Mouse (Mus musculus): ENCODE measurements around the gene Nr0b2.

Gene Nr0b2

DNA sequence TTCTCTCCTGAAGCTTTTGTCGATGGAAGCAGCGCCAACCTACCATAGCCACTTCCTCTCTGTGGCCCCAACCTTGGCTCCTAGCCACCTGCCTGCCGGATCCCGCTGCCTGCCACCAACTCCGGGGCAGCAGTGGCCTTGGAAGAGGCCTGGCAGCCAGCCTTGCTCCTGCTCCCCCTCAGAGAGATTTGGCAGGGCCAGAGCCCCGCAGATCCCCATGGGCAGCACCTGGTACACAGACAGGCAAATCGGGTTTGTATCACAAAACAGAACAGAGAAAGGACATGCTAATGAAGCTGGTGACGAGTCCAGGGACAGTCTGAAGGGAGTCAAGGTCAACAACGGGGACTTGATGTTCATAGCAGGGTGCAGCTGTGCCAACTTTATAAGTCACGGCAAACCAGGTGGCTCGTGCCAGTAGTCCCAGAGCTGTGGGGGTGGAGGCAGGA, 10.0 kb downstream of the Nr0b2 start:
- peak; percentile 89 for DNase-seq

DNA sequence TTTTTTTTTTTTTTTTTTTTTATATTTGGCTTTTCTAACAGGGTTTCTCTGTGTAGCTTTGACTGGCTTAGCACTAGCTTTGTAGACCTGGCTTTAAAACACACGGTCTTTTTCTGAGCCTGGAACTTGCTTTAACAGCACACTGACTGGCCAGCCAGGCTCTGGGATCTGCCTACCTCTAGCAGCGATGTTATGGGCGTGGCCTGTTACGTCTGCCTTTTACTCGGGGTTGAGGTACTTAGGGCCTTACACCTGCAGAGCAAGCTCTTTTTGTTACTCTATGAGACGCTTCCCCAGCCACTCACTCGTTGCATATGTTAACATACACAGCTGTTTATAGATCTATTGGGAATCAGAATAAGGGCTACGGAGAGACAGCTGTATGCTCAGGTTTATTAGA, 14.1 kb downstream of the Nr0b2 start:
- no peak for DNase-seq

DNA sequence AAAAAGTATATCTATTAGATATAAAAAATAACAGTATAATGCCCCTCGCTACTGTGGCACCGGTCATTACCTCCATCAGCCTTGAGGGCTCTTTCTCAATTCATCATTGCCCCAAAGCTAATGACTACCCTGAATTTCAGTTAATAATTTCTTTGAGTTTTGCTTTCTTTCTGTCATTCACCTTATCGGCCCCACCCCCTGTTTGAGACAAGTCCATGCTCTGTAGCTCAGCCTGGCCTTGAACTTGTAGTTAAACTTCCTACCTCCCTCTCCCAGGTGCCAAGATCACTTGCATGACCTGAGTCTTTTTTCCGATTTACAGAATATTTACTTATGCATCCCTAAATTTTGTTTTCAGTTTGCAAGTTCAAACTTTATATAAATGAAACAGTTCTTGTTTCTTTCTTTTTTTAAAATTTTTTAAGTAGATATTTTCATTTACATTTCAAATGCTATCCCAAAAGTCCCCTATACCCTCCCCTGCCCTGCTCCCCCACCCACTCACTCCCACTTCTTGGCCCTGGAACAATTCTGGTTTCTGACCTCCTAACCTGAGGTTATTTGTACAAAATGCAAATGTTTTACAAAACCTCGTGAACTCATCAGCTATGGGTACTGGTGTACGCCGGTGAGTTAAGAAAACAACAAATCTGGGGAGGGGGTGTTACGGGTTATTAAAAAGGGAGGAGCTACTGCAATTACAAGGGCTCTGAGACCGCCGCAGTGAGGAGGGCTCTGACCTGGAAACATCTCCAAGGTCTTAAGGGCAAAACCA, 16.3 kb downstream of the Nr0b2 start:
- no peak for DNase-seq

DNA sequence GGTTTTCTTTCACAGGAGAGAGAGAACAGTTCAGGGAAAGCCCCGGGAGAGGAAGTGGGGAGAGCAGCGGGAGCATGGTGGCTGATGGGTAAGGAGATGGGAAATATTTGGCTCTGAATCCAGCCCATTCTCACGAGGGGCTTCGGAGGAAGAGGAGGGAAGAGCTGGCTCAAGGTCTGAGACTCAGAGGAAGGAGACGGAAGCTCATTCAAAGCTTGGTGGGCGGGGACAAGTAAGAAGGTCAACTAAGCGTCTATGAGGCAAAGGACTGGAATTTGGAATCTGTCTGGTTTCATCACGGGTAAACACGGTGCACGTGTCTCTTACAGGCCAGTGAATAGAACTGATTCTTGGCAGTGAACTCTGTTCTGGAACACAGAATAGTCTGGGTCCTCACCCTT, 16.9 kb downstream of the Nr0b2 start:
- DNase-seq, result no peak

DNA sequence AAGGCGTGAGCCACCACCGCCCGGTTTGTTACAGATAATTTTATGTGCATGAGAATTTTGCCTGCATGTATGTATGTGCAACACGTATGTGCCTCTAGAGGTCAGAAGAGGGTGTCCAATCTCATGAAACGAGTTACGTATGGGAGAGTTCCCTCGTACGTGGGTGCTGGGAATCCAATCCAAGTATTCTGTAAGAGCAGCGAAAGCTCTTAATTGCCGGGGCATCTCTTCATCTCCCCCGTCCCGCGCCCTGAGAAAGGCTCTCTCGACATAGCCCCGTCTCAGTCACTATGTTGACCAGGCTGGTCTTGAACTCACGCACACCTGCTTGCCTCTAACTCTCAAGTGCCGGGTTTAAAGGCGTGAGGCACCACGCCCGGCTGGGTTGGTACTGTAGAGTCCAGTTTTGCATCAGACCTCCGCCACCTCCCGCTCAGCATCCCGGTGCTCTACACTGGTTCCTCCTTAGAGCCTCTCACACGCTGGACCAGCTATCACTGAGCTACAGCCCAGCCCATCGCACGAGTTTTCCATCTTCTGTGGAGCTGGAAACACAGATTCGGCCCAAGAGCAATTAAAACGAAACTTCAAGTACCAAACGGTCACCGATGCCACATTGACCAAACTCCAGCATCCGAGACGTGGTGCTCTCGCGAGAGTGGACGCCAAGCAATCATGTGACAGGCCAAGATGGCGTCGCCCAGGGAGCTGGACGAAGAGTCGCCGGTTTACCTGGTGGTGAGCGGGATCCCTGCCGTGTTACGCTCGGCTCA, 21.1 kb downstream of the Nr0b2 start, which contains the start of gene Gpatch3:
Gpatch3 (plus strand) TSS at position 676 of the 773 bp plus-strand sequence.
- DNase-seq, result peak; percentile 91

DNA sequence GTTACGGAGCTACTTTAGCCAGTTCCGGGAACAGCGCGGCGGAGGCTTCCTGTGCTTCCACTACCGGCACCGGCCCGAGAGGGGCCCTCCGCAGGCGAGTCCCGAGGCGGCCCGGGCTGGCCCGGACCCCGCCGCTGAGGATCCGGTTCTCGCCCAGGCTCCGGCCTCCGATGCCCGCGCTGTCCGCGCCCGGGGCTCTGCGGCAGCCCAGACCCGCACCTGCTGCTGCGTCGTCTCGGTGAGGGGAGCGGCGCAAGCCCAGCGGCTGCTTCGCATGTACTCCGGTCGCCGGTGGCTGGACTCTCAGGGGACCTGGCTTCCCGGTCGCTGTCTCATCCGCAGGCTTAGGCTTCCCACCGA, 21.6 kb downstream of the Nr0b2 start:
- DNase-seq, result no peak

DNA sequence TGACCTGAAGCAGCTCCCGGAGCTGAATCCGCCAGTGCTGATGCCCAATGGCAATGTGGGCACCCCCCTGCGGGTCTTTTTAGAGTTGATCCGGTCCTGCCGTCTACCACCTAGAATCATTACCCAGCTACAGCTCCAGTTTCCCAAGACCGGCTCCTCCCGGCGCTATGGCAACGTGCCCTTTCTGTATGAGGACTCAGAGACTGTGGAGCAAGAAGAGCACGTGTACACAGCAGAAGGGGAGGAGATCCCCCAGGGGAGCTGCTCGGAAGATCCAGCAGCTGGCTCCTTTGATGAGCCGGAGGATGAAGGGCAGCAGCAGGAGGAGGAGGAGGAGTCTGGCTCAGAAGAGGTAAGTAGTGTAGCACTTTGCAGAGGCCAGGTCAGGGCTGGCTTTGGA, 24.8 kb downstream of the Nr0b2 start:
- no peak for DNase-seq

DNA sequence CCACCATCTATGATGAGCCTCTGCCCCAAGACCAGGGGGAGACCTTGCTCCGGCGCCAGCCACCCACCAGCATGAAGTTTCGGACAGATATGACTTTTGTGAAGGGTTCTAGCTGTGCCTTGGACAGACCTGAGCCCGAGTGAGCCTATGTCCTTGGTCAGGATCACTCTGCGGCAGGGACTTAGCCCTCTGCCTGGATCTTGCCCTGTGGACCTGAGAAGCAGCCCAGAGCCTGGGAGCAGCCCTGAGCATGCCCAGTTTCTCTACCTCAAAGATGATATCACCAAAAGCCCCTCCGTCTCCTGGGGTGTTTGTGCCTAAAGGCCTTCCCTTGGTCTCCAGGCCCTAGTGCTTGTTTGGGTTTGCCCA, 30.5 kb downstream of the Nr0b2 start:
- no peak for DNase-seq

DNA sequence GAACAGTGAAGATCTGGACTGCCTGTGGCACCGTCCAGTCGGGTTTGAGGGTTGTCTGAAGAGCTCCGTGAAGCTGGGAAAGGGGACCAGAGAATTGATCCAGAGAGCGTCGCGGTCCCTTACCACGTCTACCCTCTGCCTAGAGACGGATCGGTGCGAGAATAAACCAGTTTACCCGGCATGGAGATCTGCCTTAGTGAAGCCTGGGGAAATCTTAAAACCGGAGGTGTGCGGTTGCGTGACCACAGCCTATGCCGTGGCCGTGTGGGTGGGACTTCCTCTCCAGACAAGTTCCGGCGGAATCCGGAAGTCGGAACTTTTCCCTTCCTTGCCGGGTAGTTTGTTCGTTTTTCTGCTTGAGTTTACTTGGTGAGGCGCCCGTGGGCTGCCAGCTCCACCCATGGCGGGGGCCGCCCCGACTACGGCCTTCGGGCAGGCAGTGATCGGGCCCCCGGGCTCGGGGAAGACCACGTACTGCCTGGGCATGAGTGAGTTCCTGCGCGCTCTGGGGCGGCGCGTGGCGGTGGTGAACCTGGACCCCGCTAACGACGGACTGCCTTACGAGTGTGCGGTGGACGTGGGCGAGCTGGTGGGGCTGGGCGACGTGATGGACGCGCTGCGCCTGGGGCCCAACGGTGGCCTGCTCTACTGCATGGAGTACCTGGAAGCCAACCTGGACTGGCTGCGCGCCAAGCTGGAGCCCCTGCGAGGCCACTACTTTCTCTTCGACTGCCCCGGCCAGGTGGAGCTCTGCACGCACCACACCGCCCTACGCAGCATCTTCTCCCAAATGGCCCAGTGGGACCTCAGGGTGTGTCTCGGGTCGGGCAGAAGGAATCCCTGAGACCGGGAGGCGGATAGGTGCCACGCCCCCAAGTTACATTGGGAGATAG, 31.1 kb downstream of the Nr0b2 start, which contains the start of gene Gpn2:
Gpn2 (plus strand) TSS at position 304 of the 893 bp plus-strand sequence.
- DNase-seq, result peak; percentile 72

DNA sequence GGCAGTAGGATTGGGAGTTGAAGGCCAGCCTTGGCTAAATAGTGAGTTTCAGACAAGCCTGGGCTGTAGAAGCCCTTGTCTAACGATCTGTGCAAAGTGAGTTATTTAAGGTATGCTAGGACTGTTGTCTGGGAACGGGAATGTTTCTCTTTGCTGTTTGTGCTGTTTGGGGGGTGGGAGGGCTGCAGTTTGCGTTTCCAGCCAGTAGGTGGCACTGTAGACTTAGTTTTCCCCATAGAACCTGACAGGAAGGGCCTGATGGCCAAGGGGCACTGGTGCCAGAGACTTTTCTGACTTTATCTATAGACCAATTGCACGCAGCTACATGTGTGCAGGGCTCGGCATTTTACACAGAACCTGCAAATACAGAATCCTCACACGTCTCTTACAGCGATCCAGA, 39.4 kb downstream of the Nr0b2 start:
- peak; percentile 68 for DNase-seq

DNA sequence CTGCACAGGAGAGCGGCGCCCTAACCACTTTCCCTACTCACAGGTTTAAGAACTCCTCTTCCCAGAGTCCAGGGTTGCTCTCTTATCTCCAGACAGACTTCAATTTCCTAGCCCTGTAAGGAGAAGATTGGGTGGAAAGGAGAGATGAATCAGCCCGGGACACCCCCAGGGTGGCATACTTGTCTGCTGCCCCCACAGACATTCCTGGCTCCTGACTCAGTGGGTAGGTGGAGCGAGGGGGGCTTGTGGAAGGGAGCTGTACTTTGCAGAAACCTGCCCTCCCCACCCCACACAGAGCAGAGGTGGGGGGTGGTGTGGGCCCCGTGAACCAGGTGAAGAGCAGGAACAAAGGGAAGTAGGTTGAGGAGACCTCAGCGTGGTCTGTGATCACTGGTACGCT, 42.4 kb downstream of the Nr0b2 start:
- DNase-seq, result no peak

DNA sequence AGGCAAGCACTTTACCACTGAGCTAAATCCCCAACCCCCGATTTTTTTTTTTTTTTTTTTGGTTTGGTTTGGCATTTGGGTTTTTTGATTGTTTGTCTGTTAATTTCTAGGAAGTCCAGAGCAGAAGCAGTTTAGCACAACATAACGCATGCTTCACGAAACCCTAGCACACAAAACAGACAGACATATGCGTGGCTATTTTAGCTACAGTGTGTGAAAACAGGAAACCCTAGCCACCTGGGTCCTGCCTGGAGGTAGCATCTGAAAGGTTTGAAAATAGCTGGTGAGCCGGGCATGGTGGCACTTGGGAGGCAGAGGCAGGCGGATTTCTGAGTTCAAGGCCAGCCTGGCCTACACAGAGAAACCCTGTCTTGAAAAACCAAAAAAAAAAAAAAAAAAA, 42.9 kb downstream of the Nr0b2 start:
- DNase-seq, result no peak

DNA sequence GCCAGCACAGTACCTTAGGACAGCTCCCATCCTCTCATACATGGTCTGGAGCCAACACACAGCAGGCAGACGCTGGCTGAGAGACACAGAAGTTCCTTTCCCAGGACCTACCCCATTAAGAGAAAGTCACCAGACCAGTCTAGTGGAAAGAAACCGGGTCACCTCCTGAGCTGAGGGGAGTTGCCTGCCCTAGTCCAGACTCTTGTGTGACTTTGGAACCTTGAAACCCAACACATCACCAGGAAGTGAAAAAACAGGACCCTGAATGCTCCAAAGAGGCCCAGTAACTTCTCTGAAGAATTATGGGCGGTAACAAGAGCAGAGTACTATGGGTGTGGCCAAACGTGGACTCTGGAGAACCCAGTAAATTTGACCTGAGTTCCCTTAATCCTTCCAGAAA, 45.4 kb downstream of the Nr0b2 start:
- DNase-seq, result no peak

DNA sequence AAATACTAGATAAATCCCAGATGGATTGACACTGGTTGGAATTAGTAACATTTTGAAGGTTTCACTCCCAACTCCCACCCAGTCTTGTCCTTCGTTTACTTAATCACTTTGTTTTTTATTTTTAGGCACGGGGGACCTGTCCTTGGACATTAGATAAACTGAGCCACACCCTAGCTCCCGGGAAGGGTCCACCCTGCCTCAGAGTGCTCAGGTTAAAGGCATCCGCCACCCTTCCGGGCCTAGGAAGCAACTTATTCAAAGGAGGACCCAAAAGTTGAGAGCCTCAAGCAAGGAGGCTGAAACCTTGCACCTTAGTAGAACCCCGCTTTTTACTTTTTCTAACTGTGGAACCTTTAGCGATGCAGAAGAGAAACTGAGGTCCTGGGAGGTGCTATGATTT, 45.9 kb downstream of the Nr0b2 start:
- DNase-seq, result no peak

DNA sequence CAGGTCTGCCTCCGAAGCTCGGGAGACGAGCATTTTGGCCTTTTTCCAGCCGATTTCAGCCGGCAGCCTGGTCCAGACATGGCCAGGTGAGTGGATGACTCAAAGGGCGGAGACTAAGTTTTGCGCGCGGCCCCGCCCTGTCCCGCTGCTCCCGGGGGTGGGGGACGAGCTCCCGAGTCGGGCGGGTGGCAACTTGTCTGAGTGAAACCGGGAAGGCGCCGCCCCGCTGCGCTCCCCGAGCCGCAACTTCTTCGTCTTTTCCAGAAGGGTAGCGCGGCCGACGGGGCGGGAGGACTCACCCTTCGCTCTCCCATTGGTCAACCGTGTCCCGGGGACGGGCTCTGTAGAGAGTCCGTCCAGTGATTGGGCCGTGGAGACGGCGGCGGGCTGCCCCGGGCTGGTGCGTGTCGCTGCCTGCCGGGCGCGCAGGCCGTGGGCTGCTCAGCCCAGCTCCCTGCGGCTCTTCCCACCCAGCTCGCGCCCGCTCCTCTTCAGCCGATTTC, 46.4 kb downstream of the Nr0b2 start:
- DNase-seq, result peak; percentile 70

DNA sequence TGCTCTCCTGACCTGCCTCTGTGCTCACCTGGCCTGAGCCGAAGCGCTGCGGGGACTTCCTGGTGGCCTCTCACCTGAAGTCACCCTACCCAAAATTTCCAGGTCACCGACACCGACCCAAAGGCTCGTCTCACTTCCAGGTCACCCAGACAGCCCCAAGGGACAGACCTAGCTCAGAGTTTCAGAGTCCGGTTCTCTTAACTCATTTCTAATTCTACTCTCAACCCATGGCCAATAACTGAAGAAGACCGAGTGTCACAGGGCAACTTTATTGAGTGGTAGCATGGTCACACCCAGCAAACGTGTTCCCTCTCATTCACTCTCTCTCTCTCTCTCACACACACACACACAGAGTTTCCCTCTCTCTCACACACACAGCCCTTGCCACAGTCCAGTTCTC, 47.1 kb downstream of the Nr0b2 start:
- DNase-seq, result no peak

DNA sequence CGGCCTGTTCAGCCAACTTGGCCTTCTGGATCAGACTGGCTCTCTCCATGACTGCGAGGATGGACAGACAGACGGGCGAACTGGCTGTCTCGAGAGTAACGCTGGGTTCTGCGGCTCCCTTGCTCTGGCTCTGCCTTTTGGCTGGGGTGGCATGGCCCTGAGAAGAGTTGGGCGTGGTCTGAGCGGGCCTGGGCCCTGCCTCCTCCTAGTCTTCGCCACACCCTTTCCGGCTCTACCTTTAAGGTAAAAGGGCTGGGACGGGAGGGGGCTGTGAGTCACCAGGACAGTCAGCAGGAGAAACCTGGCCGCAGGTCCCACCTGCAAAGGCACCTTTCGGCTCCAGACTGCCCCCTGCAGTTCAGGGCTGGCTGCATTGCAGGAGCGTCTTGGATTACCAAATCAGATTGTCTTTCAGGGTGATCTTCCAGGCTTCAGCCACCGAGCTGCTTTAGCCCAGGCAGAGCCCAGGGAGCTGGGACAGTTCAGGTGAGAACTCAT, 48.6 kb downstream of the Nr0b2 start, which contains the start of gene Sfn:
Sfn (minus strand) TSS at position 448 of the 498 bp plus-strand sequence.
- peak; percentile 56 for DNase-seq

DNA sequence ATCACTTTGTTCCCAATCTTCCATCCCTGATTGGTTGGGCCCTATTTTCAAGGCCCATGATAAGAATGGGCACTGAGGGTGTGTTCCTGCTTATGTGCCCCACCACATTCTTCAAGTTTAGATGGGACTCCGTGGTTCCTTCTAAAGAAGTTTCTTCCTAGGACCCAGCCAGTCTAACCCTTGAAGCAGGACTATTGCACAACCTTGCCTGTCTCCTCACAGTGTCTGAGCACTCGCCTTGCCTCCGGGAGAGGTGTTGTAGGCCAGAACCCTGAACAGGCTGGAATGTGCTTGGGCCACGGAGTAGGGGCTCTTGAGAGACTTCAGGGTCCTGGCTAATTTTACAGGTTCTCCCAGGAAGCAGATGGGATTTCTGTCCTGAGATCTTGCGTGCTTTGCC, 49.9 kb downstream of the Nr0b2 start:
- DNase-seq, result no peak

DNA sequence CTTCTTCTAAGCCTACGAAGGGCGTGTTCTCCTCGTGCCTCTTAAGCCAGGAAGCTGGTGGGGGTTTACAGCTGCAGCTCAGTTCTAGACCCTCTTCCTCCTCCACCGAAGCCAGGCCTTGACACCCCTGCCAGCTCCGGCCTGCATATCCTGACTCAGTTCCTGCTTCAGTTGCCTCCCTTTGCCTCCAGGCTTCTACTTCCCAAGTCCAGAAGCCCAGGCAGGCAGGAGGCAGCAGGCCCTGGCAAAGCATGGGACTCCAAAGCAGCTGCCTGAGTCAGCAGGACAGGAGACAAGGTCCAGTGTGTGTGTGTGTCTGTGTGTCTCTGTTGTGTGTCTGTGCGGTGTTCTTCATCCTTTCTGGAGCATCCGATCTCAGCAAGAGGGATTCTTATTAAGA, 51.0 kb downstream of the Nr0b2 start:
- no peak for DNase-seq

DNA sequence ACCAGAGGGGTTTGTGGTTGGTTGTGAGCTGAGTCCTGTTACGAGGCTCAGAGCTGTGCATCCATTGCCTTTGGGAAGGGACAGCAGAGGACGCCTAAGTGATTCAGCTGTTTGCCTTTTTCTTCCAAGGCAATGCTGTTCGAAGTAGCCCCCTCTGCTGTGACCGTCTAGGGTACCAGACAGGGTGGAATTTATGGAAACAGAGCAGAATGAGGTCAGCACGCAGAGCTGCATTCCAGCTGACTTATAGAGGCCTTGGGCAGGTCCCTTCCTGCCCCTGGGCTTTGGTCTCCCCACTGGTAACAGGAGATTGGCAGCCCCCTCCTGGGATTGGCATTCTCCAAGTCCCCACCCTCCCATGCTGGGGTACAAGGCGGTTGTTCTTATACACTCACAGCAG, 51.7 kb downstream of the Nr0b2 start:
- no peak for DNase-seq

DNA sequence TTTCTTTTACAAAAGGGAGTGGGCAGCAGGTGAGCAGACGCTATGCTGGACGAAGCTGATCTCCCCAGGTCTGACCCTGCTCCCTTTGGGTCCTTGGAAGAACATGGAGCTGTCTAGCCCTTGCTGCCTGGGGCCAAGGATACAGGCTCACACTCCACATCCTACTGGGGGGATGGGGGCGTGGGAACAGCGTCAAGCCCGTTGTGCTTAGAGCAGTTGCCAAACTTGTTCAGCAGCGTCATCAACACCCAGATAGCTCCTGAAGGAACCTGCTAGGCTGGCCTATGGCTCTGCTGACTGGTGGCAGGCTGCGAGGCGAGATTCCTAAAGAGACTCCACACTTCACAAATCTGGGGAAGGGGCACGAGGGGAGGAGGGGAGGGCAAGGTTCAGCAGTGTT, 52.2 kb downstream of the Nr0b2 start:
- no peak for DNase-seq
